Mouse (Mus musculus) embryo, embryonic 9.5 days (tissue): ENCODE measurements around the gene Cntnap2.
"Not testable (repeated sequence)": the region's sequence is repeated elsewhere in the genome, so short reads cannot be mapped to it uniquely, and the experiment has no call there.

Experiments used
- DNase-seq: peaks from one replicate; pipeline ENCODE4 v3.0.0-alpha.2; 2017; ENCODE audit errors: extremely low spot score

Gene Cntnap2

DNA sequence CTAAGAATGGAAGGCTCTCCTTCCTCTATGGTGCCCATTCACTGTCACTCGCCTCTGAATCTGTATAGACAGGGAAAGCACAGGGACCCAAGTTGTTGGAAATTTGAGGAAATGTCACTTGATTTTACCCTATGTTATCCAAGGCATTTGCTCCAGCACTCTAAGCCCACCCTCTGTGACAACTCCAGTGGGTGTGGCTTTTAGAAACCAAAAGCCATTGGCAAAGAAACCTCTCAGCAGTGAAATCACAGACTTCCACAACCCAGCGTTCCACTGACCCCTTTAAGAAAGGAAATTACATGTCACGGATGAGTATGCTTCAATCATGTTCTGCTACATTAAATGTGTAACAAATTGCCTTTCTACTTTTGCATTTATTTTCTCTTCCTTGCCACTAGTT, 1904.5 kb downstream of the Cntnap2 start:
- DNase-seq, result no peak

DNA sequence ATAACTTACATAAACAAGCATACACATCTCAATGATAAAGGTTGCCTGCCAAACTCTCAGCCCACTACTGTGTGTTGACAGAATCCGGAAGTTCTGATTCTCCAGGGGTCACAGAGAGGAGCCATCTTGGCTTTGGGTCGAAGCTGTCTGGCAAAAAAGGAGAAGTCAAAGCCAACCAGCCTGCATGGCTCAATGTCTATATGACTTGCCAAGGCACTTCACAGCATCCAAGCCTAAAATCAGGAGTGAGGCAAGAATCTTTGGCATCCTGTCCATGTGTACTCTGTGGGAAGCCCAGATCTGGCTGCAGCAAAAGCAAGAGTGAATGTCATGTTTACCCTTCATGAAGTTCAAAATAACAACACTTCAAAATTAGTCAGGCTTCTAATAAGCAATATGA, 1913.5 kb downstream of the Cntnap2 start:
- no peak for DNase-seq

GRCm38 (mm10) chr6:46996010-46996602, 1936.9 kb downstream of the Cntnap2 start:
- DNase-seq, result no peak

DNA sequence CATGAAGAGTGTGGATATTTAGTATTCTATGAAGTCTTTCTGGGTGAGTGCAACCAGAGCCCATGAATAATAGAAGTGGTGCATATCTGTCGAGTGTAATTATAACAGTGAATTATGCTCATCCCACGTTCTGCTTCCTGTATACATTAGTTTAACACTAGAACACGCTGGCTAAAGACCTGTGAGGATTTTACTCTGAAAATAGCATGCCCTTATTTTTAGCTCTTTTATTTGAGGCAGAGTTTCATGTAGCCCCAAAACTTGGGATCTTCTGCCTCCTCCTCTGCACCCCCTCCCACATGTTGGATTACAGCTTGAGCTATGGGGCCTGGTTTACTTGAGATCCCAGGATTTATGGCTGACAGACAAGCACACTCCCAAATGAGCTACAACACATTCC, 1945.3 kb downstream of the Cntnap2 start:
- no peak for DNase-seq

DNA sequence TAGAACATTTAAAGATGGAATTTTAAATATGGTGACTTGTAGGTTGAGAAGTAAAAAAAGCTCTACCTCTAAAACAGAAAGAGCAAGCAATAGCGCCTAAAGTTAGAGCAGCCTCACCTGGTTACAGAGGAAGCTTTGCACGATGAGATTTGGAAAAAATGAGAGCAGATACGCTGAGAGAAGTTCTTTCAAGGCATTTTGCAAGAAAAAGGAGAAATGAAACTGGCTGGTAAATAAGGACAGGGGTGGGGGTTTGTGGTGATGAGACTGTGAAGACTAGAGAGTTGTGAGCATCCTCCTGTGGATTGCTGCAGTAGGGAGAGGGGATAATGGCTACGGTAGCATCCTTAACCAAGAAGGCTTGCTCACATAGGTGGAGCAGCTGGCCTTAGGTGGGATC, 1953.8 kb downstream of the Cntnap2 start:
- DNase-seq, result no peak

- DNase-seq, result peak; percentile 81
Observed at GRCm38 (mm10) chr6:47013535-47013934, 1954.4 kb downstream of the Cntnap2 start.

GRCm38 (mm10) chr6:47014886-47015586, 1955.9 kb downstream of the Cntnap2 start:
- no peak for DNase-seq

DNA sequence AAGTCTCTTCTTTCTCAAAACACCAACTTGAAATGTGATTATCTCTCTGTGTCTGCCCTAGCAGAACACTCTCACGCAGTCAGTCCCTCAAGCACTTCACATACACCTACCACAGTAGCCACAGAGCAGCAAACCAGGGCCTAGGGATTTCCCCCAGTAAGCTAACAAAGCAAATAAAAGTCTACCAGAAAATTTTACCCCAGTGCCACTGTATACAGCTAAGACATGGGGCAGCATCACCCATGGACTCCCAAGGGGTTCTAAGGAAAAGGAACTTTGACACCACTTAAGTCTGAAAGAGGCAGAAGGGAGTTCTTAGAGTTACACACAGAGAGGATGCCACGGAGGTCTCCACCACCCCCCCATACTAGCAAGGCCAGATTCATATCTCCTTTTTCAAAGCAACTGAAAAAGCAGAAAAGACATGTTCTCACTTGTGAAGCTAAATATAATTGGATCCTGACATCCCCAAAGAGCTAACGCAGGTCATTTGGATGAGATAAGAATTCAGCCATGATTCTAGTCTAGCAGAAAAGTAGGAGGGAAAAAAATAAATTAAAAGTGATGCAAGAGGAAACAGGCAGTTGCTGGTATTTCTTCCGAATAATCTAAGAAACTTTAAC, 1967.0 kb downstream of the Cntnap2 start:
- DNase-seq, result no peak

GRCm38 (mm10) chr6:47031362-47031761, 1972.2 kb downstream of the Cntnap2 start:
- no peak for DNase-seq

DNA sequence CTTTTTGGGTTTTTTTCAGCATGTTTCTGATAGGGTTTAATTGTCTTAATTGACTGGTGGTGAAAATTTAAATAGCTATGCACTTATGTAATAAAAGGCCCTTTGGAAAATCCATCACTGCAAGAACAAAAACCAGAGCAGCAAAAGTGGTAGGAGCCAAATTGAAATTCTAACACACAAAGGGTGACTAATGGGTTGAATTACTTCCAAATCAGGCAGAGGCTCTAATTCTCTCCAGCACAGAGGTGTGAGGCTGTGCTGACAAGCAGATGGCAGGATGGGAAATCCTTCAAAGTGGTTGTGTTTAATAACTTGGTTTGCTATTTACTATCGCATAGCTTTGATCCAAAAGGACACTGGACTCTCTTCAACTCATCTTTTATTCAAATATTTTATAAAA, 1983.4 kb downstream of the Cntnap2 start:
- no peak for DNase-seq

GRCm38 (mm10) chr6:47043586-47043985, 1984.4 kb downstream of the Cntnap2 start:
- DNase-seq, result no peak

GRCm38 (mm10) chr6:47044385-47045200, 1985.4 kb downstream of the Cntnap2 start:
- peak; percentile 45 for DNase-seq

- peak; percentile 31 for DNase-seq
Observed at GRCm38 (mm10) chr6:47049051-47049450, 1989.9 kb downstream of the Cntnap2 start.

GRCm38 (mm10) chr6:47050319-47051222, 1991.4 kb downstream of the Cntnap2 start:
- DNase-seq, result no peak

DNA sequence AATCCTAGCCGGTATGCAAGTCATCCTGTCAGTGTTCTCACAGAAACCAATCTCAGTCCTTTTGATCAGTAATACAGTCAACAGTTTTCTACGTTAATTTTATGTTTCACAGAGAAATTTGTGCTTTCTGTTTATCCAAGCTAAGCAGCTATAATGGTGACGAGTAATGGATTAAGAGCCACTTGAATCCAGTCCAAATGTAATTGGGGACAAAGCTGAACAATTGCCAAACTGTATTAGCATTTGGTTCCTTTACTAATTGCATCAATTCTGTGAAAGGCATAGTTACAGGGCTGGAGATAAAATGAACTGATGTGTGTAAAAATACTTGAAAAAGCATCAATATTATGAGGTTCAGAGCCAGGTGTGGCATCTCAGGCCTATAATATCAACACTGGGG, 2002.2 kb downstream of the Cntnap2 start:
- DNase-seq, result no peak

DNA sequence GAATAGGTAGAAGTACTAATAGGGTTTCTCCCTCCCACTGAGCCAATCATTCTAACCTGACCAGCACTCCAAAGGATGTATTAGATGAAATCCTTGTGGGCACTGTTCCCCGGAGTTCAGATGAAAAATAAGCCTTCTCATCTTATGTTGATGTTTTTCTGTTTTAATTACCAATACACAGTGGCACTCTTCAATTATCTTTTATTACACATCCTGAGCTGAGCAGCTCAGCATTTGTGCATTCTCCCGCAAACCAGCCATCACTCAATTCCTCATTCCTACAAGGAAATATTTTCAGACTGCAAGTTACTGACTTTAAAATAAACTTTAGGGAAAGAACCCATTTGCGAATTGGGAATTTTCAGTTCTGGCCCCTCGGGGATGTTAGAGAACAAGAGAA, 2030.8 kb downstream of the Cntnap2 start:
- no peak for DNase-seq

DNA sequence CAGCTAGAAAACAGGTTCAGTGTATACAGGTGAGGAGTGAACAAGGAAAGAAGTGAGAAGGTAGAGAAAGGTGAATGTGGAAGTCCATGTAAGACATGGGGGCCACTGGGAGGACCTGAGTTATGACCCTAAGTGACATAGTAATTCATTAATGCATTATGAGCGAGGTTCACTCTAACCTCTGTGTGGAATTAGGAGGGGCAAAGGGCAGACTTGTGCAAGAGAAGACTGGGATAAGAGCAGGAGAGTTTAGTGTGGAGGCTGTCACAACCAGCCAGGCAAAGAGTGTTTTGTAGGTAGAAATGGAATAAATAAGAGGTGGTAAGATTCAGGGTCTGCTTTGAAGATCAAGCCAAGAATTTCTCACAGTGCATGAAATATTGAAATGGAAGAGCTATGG, 2045.8 kb downstream of the Cntnap2 start:
- no peak for DNase-seq

- no peak for DNase-seq
Observed at GRCm38 (mm10) chr6:47109582-47110220, 2050.5 kb downstream of the Cntnap2 start.

DNA sequence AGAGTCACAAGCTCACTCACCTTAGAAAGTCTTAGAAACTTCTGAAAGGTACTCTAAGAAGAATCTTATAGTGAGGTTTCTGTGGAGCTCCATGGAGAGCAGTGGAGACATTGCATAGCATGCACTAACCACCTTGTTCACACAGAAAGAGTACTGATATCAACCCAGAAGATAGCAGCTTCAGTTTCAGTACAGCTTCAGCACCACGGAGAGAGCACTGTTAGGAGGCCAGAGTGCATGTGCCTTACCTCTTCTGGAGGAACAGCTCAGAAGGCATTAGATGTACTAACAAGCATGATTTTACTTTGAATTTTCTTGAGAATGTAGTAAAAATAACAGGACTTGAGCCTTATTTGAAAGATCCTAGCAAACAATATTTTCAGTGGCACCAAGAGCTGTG, 2074.9 kb downstream of the Cntnap2 start:
- DNase-seq, result not testable (repeated sequence)

DNA sequence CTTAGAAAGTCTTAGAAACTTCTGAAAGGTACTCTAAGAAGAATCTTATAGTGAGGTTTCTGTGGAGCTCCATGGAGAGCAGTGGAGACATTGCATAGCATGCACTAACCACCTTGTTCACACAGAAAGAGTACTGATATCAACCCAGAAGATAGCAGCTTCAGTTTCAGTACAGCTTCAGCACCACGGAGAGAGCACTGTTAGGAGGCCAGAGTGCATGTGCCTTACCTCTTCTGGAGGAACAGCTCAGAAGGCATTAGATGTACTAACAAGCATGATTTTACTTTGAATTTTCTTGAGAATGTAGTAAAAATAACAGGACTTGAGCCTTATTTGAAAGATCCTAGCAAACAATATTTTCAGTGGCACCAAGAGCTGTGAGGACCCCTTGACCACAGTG, 2093.9 kb downstream of the Cntnap2 start:
- not testable (repeated sequence) for DNase-seq
